Mouse (Mus musculus): ENCODE measurements around the gene H2al2a.

DNA sequence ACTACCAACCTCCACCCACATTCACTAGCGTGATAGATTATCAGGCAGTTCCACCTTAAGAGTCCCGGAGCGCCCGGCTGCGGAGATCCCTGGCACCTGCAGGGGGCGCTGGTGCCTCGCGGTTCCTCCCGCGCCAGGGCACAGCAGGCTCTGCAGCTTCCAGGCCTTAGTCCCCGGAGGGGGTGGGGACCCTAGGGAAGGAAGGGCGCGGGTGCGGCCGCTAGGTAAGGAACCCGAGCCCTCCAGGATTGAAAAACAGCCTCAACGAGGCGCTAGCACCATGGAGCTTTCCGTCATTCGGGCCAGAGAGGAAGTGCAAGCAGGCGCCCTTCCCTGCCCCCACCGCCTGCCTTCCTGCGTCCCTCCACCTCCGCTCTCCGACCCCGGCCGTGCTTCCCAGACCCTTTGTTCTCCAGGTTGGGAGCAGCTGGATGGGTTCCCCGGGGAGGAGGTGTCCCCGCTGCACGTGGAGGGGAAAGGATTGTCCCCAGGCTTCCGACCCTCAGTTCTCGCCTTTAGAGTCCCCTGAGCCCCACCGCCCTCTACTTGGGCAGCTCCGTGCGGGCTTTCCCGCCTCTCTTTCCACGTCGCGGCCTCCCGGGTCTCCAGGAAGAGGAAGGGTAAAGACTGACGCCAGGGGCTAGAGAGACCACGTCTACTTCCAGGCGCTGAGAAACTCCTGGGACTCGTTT lies 30.8 kb upstream of the H2al2a start:
- peak; percentile 97 for TF ChIP-seq CTCF (IDR thresholded peaks at IDR 0.05; ENCODE audit: low read depth)
- no peak; the same call in 1 of the 2 replicates for TF ChIP-seq EP300 (IDR thresholded peaks at IDR 0.05; ENCODE audit: low read depth)
